Mouse (Mus musculus) cerebellum, adult 2 months (tissue): Measurements from ENCODE around the gene Actrt1. TPM values are rescaled to one million over a fixed set of nuclear protein-coding genes. Genes with fewer than 3 reads are reported as not detected.

Experiments
- DNase-seq, 2 experiments: peaks; one replicate each; pipeline ENCODE4 v3.0.0; 2021
- H3K27ac ChIP-seq: fragments of 200-500 bp; 2 replicates; pipeline ENCODE4 v1.5.1; 2012; ENCODE audit warnings: low read length, control low read depth, inconsistent platforms; ENCODE audit not compliant: insufficient read depth
- H3K27me3 ChIP-seq: fragments of 200-500 bp; 2 replicates; pipeline ENCODE4 v1.6.1; 2012; ENCODE audit warnings: inconsistent platforms, mild to moderate bottlenecking, low read length, moderate library complexity; ENCODE audit not compliant: control insufficient read depth, insufficient read depth
- H3K4me1 ChIP-seq: fragments of 200-500 bp; 2 replicates; pipeline ENCODE4 v1.6.1; 2011; ENCODE audit warnings: low read length; ENCODE audit not compliant: control insufficient read depth, insufficient read depth
- H3K4me3 ChIP-seq: fragments of 200-500 bp; replicated peaks from 2 replicates; pipeline ENCODE3; 2011; ENCODE audit warnings: mild to moderate bottlenecking, low read depth, low read length, control low read depth; ENCODE audit not compliant: insufficient read depth
- CTCF ChIP-seq: fragments of 200-500 bp; IDR thresholded peaks from 2 replicates; pipeline ENCODE4 v1.5.1; 2011; ENCODE audit warnings: low read depth, mild to moderate bottlenecking, control low read depth, low read length, moderate library complexity, borderline replicate concordance; ENCODE audit not compliant: insufficient read depth
- POLR2A ChIP-seq: fragments of 200-500 bp; IDR thresholded peaks from 2 replicates; pipeline ENCODE4 v1.6.1; 2011; ENCODE audit warnings: low read length, control low read depth, borderline replicate concordance; ENCODE audit not compliant: insufficient read depth
- WGBS: fragments of 180-500 bp; shearing (Covaris S2); methylation state at CpG from one replicate; pipeline ENCODE4 v1.1.7; 2018; 5-methylcytosine and 5-hydroxymethylcytosine counted together
- polyA plus RNA-seq: library from polyadenylated mRNA; depleted of rRNA; stranded (reverse); fragments of >200 nt; gene quantifications from 2 replicates; pipeline ENCODE4 v1.2.3, GENCODE M21; 2012; rRNA removed

Gene Actrt1
- polyA plus RNA-seq = not detected in 2 replicates

GRCm38 (mm10) chrX:46328707-46329106, at the start of gene Actrt1:
Gene Actrt1 (plus strand): TSS chrX:46329007.
- H3K4me3 ChIP-seq = no peak within 1 kb of the TSS
- no peak for DNase-seq
- no peak within 1 kb of the TSS for H3K27ac ChIP-seq
- H3K4me1 ChIP-seq = no peaks in the 10 kb centered on the region
- TF ChIP-seq POLR2A (no peak), CTCF (no peak)
- no peaks in the 10 kb centered on the region for H3K27me3 ChIP-seq

- Histone ChIP-seq H3K4me1 (no peaks in the 10 kb centered on the region), H3K27ac (no peak overlapping the region), H3K4me3 (no peak overlapping the region), H3K27me3 (no peaks in the 10 kb centered on the region)
- no peak for DNase-seq
- 89% methylated on average over 1 of the region's 1 CpGs for WGBS
- TF ChIP-seq CTCF = no peak
- no peak for TF ChIP-seq POLR2A
Measured at GRCm38 (mm10) chrX:46331463-46332115, 2.8 kb downstream of the Actrt1 start.
